Mouse (Mus musculus) forebrain, embryonic 12.5 days (tissue): ENCODE data around the gene Lasp1. TPM values are rescaled to one million over a fixed set of nuclear protein-coding genes. Genes with fewer than 3 reads are reported as not detected.

ENCODE experiments used
- ATAC-seq: fragments of 200-750 bp; cut with Nextera tagmentation; 2 replicates; pipeline ENCODE4 v1.8.0; 2017; ENCODE audit warnings: moderate TSS enrichment; ENCODE audit not compliant: low FRiP score
- H3K27ac ChIP-seq: fragments of 300-500 bp; sonication (generic); 2 replicates; pipeline ENCODE4 v1.5.1; 2016; ENCODE audit warnings: mild to moderate bottlenecking
- H3K27me3 ChIP-seq: fragments of 300-500 bp; sonication (generic); 2 replicates; pipeline ENCODE4 v1.6.1; 2016; ENCODE audit warnings: mild to moderate bottlenecking
- H3K36me3 ChIP-seq: fragments of 300-500 bp; sonication (generic); replicated peaks from 2 replicates; pipeline ENCODE4 v1.6.1; 2016; ENCODE audit warnings: mild to moderate bottlenecking
- H3K4me1 ChIP-seq: fragments of 300-500 bp; sonication (generic); 2 replicates; pipeline ENCODE4 v1.6.1; 2016
- H3K4me2 ChIP-seq: fragments of 300-500 bp; sonication (generic); 2 replicates; pipeline ENCODE4 v1.6.1; 2016; ENCODE audit warnings: mild to moderate bottlenecking, moderate library complexity
- H3K4me3 ChIP-seq: fragments of 300-500 bp; sonication (generic); replicated peaks from 2 replicates; pipeline ENCODE4 v1.5.1; 2016; ENCODE audit warnings: mild to moderate bottlenecking
- H3K9ac ChIP-seq: fragments of 300-500 bp; sonication (generic); 2 replicates; pipeline ENCODE4 v1.6.1; 2016; ENCODE audit warnings: mild to moderate bottlenecking
- H3K9me3 ChIP-seq: fragments of 300-500 bp; sonication (generic); 2 replicates; pipeline ENCODE4 v1.6.1; 2016
- WGBS: fragments of 180-500 bp; shearing (Covaris S2); methylation state at CpG from one replicate; pipeline ENCODE4 v1.1.7; 2016; 5-methylcytosine and 5-hydroxymethylcytosine counted together
- polyA plus RNA-seq: library from polyadenylated mRNA; unstranded; fragments of >200 nt; fragmentation: Nextera tagmentation; extraction: Ambion mirVana; gene quantifications from 2 replicates; pipeline ENCODE4 v1.2.1, GENCODE M21; 2016

Lasp1 gene
- polyA plus RNA-seq: 103 and 109 TPM in 2 replicates

- H3K9me3 ChIP-seq: no peaks in the 10 kb centered on the region
- 0 out of 2 replicates have a peak, but pooled peaks cover 3% of the 10 kb centered on the region for H3K27me3 ChIP-seq
- peaks cover 23% of the 10 kb centered on the region for H3K4me1 ChIP-seq
- H3K9ac ChIP-seq: peak within 1 kb of the TSS; percentile 83
- ATAC-seq: peak; percentile 47
- 0% methylated on average over 11 of the region's 11 CpGs for WGBS
- peak within 1 kb of the TSS; percentile 94 for H3K27ac ChIP-seq
- H3K4me2 ChIP-seq: peak within 1 kb of the TSS; percentile 72
- no peaks in the 10 kb centered on the region for H3K36me3 ChIP-seq
- peak within 1 kb of the TSS; percentile 78 for H3K4me3 ChIP-seq
Measured at GRCm38 (mm10) chr11:97798782-97799145, at the start of gene Lasp1. TSS of gene Lasp1 (plus strand) at chr11:97799000.

GRCm38 (mm10) chr11:97753277-97753676 is 45.5 kb upstream of the Lasp1 start:
- no peak overlapping the region for H3K27ac ChIP-seq
- no peak overlapping the region for H3K9ac ChIP-seq
- no peaks in the 10 kb centered on the region for H3K9me3 ChIP-seq
- H3K4me1 ChIP-seq: no peaks in the 10 kb centered on the region
- no peaks in the 10 kb centered on the region for H3K27me3 ChIP-seq
- no peak overlapping the region for H3K4me2 ChIP-seq
- no peak overlapping the region for H3K4me3 ChIP-seq
- no peak for ATAC-seq
- H3K36me3 ChIP-seq: peaks cover 86% of the 10 kb centered on the region
- WGBS: 94% methylated on average over 8 of the region's 8 CpGs

GRCm38 (mm10) chr11:97758125-97758524 is 40.7 kb upstream of the Lasp1 start:
- Histone ChIP-seq H3K27ac (no peak overlapping the region), H3K4me3 (no peak overlapping the region), H3K9me3 (no peaks in the 10 kb centered on the region), H3K4me1 (no peaks in the 10 kb centered on the region), H3K4me2 (no peak overlapping the region), H3K27me3 (no peaks in the 10 kb centered on the region), H3K36me3 (peaks cover 80% of the 10 kb centered on the region), H3K9ac (no peak overlapping the region)
- WGBS: 91% methylated on average over 1 of the region's 1 CpGs
- no peak for ATAC-seq

- H3K27ac ChIP-seq: no peak overlapping the region
- H3K4me3 ChIP-seq: no peak overlapping the region
- H3K27me3 ChIP-seq: no peaks in the 10 kb centered on the region
- no peaks in the 10 kb centered on the region for H3K4me1 ChIP-seq
- H3K9ac ChIP-seq: no peak overlapping the region
- 90% methylated on average over 6 of the region's 6 CpGs for WGBS
- ATAC-seq: no peak
- peaks cover 78% of the 10 kb centered on the region for H3K36me3 ChIP-seq
- no peaks in the 10 kb centered on the region for H3K9me3 ChIP-seq
- H3K4me2 ChIP-seq: no peak overlapping the region
Measured at GRCm38 (mm10) chr11:97758942-97759341, 39.9 kb upstream of the Lasp1 start.

- no peak for ATAC-seq
- Histone ChIP-seq H3K4me2 (no peak overlapping the region), H3K27me3 (no peaks in the 10 kb centered on the region), H3K9me3 (no peaks in the 10 kb centered on the region), H3K4me3 (no peak overlapping the region), H3K4me1 (peaks cover 18% of the 10 kb centered on the region), H3K9ac (no peak overlapping the region), H3K27ac (no peak overlapping the region), H3K36me3 (peaks cover 63% of the 10 kb centered on the region)
Measured at GRCm38 (mm10) chr11:97761638-97762037, 37.2 kb upstream of the Lasp1 start.

- peak; percentile 93 for ATAC-seq
- Histone ChIP-seq H3K36me3 (peaks cover 28% of the 10 kb centered on the region), H3K27me3 (no peaks in the 10 kb centered on the region), H3K4me2 (peak within 1 kb of the TSS; percentile 92), H3K9ac (peak within 1 kb of the TSS; percentile 92), H3K4me1 (peaks cover 21% of the 10 kb centered on the region), H3K4me3 (peak within 1 kb of the TSS; percentile 92), H3K9me3 (no peaks in the 10 kb centered on the region), H3K27ac (peak within 1 kb of the TSS; percentile 85)
- 1% methylated on average over 38 of the region's 38 CpGs for WGBS
Measured at GRCm38 (mm10) chr11:97766154-97766881, 32.5 kb upstream of the Lasp1 start, which contains the start of gene Cwc25. TSS of gene Cwc25 (minus strand) at chr11:97766556.

- Histone ChIP-seq H3K36me3 (no peaks in the 10 kb centered on the region), H3K9ac (no peak overlapping the region), H3K27me3 (no peaks in the 10 kb centered on the region), H3K4me2 (no peak overlapping the region), H3K4me3 (no peak overlapping the region), H3K27ac (no peak overlapping the region), H3K9me3 (no peaks in the 10 kb centered on the region), H3K4me1 (peaks cover 17% of the 10 kb centered on the region)
- WGBS: 47% methylated on average over 2 of the region's 2 CpGs
- no peak for ATAC-seq
Measured at GRCm38 (mm10) chr11:97769704-97770103, 29.1 kb upstream of the Lasp1 start.

- no peaks in the 10 kb centered on the region for H3K9me3 ChIP-seq
- no peak overlapping the region for H3K4me3 ChIP-seq
- H3K36me3 ChIP-seq: peaks cover 12% of the 10 kb centered on the region
- no peak overlapping the region for H3K27ac ChIP-seq
- no peaks in the 10 kb centered on the region for H3K27me3 ChIP-seq
- H3K4me1 ChIP-seq: peaks cover 7% of the 10 kb centered on the region; the same call in 1 of the 2 replicates
- 83% methylated on average over 14 of the region's 14 CpGs for WGBS
- no peak for ATAC-seq
- no peak overlapping the region for H3K4me2 ChIP-seq
- H3K9ac ChIP-seq: no peak overlapping the region
Measured at GRCm38 (mm10) chr11:97771410-97771809, 27.4 kb upstream of the Lasp1 start.

- Histone ChIP-seq H3K27ac (no peak overlapping the region), H3K4me3 (no peak overlapping the region), H3K4me2 (no peak overlapping the region), H3K4me1 (peaks cover 13% of the 10 kb centered on the region), H3K36me3 (peaks cover 47% of the 10 kb centered on the region), H3K9ac (no peak overlapping the region), H3K27me3 (no peaks in the 10 kb centered on the region), H3K9me3 (no peaks in the 10 kb centered on the region)
- 80% methylated on average over 13 of the region's 13 CpGs for WGBS
- no peak for ATAC-seq
Measured at GRCm38 (mm10) chr11:97775186-97775585, 23.6 kb upstream of the Lasp1 start.

GRCm38 (mm10) chr11:97775808-97776496 is 22.8 kb upstream of the Lasp1 start, which contains the start of gene 1700001P01Rik:
TSS of gene 1700001P01Rik (minus strand) at chr11:97775918.
- H3K36me3 ChIP-seq: peaks cover 55% of the 10 kb centered on the region
- peaks cover 21% of the 10 kb centered on the region for H3K4me1 ChIP-seq
- no peak within 1 kb of the TSS for H3K4me3 ChIP-seq
- no peaks in the 10 kb centered on the region for H3K27me3 ChIP-seq
- no peaks in the 10 kb centered on the region for H3K9me3 ChIP-seq
- 46% methylated on average over 17 of the region's 17 CpGs for WGBS
- no peak within 1 kb of the TSS for H3K4me2 ChIP-seq
- no peak within 1 kb of the TSS for H3K27ac ChIP-seq
- ATAC-seq: no peak
- no peak within 1 kb of the TSS for H3K9ac ChIP-seq

GRCm38 (mm10) chr11:97776497-97777128 is 22.2 kb upstream of the Lasp1 start:
- H3K4me2 ChIP-seq: no peak overlapping the region
- no peak overlapping the region for H3K9ac ChIP-seq
- H3K27me3 ChIP-seq: no peaks in the 10 kb centered on the region
- H3K9me3 ChIP-seq: no peaks in the 10 kb centered on the region
- ATAC-seq: no peak
- 65% methylated on average over 5 of the region's 5 CpGs for WGBS
- no peak overlapping the region for H3K4me3 ChIP-seq
- peaks cover 24% of the 10 kb centered on the region for H3K4me1 ChIP-seq
- H3K36me3 ChIP-seq: peaks cover 56% of the 10 kb centered on the region
- H3K27ac ChIP-seq: no peak overlapping the region

- no peak for ATAC-seq
- Histone ChIP-seq H3K27me3 (no peaks in the 10 kb centered on the region), H3K4me3 (no peak overlapping the region), H3K9me3 (no peaks in the 10 kb centered on the region), H3K4me1 (peaks cover 24% of the 10 kb centered on the region), H3K4me2 (no peak overlapping the region), H3K36me3 (peaks cover 56% of the 10 kb centered on the region), H3K27ac (no peak overlapping the region), H3K9ac (no peak overlapping the region)
- WGBS: 44% methylated on average over 2 of the region's 2 CpGs
Measured at GRCm38 (mm10) chr11:97777129-97777529, 21.7 kb upstream of the Lasp1 start.
